Mouse (Mus musculus) forebrain, postnatal 0 days (tissue): ENCODE data around the gene Mcm7. TPM values are rescaled to one million over a fixed set of nuclear protein-coding genes. Genes with fewer than 3 reads are reported as not detected.
A peak's percentile ranks its signal among the peaks of the same experiment; 100 is the strongest.

Source experiments
- ATAC-seq: fragments of 200-750 bp; cut with Nextera tagmentation; 2 replicates; pipeline ENCODE4 v1.8.0; 2017; ENCODE audit warnings: mild to moderate bottlenecking, moderate library complexity
- DNase-seq: peaks from one replicate; pipeline ENCODE4 v3.0.0-alpha.2; 2015
- H3K27ac ChIP-seq: fragments of 300-500 bp; sonication (generic); 2 replicates; pipeline ENCODE4 v1.5.1; 2014; ENCODE audit warnings: low read depth, mild to moderate bottlenecking, antibody characterized with exemption, low read length, moderate library complexity, mixed read lengths
- H3K27me3 ChIP-seq: fragments of 300-500 bp; sonication (generic); 2 replicates; pipeline ENCODE4 v1.6.1; 2014; ENCODE audit warnings: mild to moderate bottlenecking, low read length, mixed read lengths; ENCODE audit not compliant: insufficient read depth
- H3K36me3 ChIP-seq: fragments of 300-500 bp; sonication (generic); 2 replicates; pipeline ENCODE4 v1.6.1; 2014; ENCODE audit warnings: mild to moderate bottlenecking, moderate library complexity; ENCODE audit not compliant: insufficient read depth
- H3K4me1 ChIP-seq: fragments of 300-500 bp; sonication (generic); 2 replicates; pipeline ENCODE4 v1.6.1; 2014; ENCODE audit warnings: antibody characterized with exemption; ENCODE audit not compliant: insufficient read depth
- H3K4me2 ChIP-seq: fragments of 300-500 bp; sonication (generic); 2 replicates; pipeline ENCODE4 v1.6.1; 2014; ENCODE audit warnings: low read depth, mild to moderate bottlenecking, moderate library complexity
- H3K4me3 ChIP-seq: fragments of 300-500 bp; sonication (generic); 2 replicates; pipeline ENCODE4 v1.5.1; 2014; ENCODE audit warnings: low read depth, low read length, mixed read lengths
- H3K9ac ChIP-seq: fragments of 300-500 bp; sonication (generic); 2 replicates; pipeline ENCODE4 v1.6.1; 2014; ENCODE audit warnings: mild to moderate bottlenecking
- H3K9me3 ChIP-seq: fragments of 300-500 bp; sonication (generic); 2 replicates; pipeline ENCODE4 v1.6.1; 2016; ENCODE audit warnings: low read length
- CTCF ChIP-seq: sonication (generic); IDR thresholded peaks from 2 replicates; pipeline ENCODE4 v1.5.1; 2016; ENCODE audit warnings: antibody characterized with exemption, control low read depth, low read depth
- WGBS: fragments of 180-500 bp; shearing (Covaris S2); extraction: QIAGEN DNeasy Blood & Tissue Kit; methylation state at CpG from one replicate; pipeline ENCODE4 v1.1.7; 2014; 5-methylcytosine and 5-hydroxymethylcytosine counted together
- polyA plus RNA-seq: library from polyadenylated mRNA; unstranded; fragments of >200 nt; fragmentation: Nextera tagmentation; extraction: Ambion mirVana; gene quantifications from 2 replicates; pipeline ENCODE4 v1.2.1, GENCODE M21; 2015
- total RNA-seq: library from RNA; depleted of rRNA; stranded (reverse); fragments of >200 nt; gene quantifications from 2 replicates; pipeline ENCODE4 v1.2.3, GENCODE M21; 2014

Mcm7 gene
- total and polyA plus RNA-seq, 2 experiments from 2014 or later = 62.4 to 64.9 TPM

GRCm38 (mm10) chr5:138195463-138195862 is 23.2 kb upstream of the Mcm7 start:
- Histone ChIP-seq H3K36me3 (no peaks in the 10 kb centered on the region; the same call in none of the 2 replicates), H3K4me2 (peak overlapping the region; percentile 96), H3K27ac (peak overlapping the region; percentile 88; the same call in 1 of the 2 replicates), H3K4me1 (0 out of 2 replicates have a peak, but pooled peaks cover 5% of the 10 kb centered on the region), H3K9ac (peak overlapping the region; percentile 93), H3K4me3 (peak overlapping the region; percentile 75), H3K27me3 (no peaks in the 10 kb centered on the region), H3K9me3 (no peaks in the 10 kb centered on the region)
- DNase-seq = peak; percentile 9
- no peak for ATAC-seq
- TF ChIP-seq CTCF = no peak
- 67% methylated on average over 7 of the region's 7 CpGs for WGBS

GRCm38 (mm10) chr5:138194755-138195345 is 22.6 kb upstream of the Mcm7 start:
- WGBS = under 1% methylated on average over 29 of the region's 29 CpGs
- Histone ChIP-seq H3K4me2 (peak overlapping the region; percentile 96), H3K9me3 (no peaks in the 10 kb centered on the region), H3K27me3 (no peaks in the 10 kb centered on the region), H3K27ac (peak overlapping the region; percentile 88), H3K4me3 (peak overlapping the region; percentile 75), H3K4me1 (0 out of 2 replicates have a peak, but pooled peaks cover 5% of the 10 kb centered on the region), H3K9ac (peak overlapping the region; percentile 93), H3K36me3 (peaks cover 5% of the 10 kb centered on the region)
- DNase-seq (peak; percentile 59), ATAC-seq (peak; percentile 51)
- TF ChIP-seq CTCF = no peak

- peak; percentile 84 for ATAC-seq
Measured at GRCm38 (mm10) chr5:138193771-138194727, 21.8 kb upstream of the Mcm7 start, which contains the start of gene Mblac1. Gene Mblac1 (plus strand): TSS chr5:138194314.

GRCm38 (mm10) chr5:138187661-138188306 is 15.6 kb upstream of the Mcm7 start:
- DNase-seq = peak; percentile 88
- peak overlapping the region; percentile 77 for H3K4me2 ChIP-seq
- H3K9me3 ChIP-seq = no peaks in the 10 kb centered on the region
- WGBS = 2% methylated on average over 10 of the region's 10 CpGs
- peak; percentile 94 for ATAC-seq
- no peak for TF ChIP-seq CTCF
- H3K27me3 ChIP-seq = no peaks in the 10 kb centered on the region
- H3K4me3 ChIP-seq = peak overlapping the region; percentile 73
- H3K27ac ChIP-seq = peak overlapping the region; percentile 73
- peak overlapping the region; percentile 70 for H3K9ac ChIP-seq
- peaks cover 15% of the 10 kb centered on the region for H3K4me1 ChIP-seq
- H3K36me3 ChIP-seq = peaks cover 18% of the 10 kb centered on the region

More at GRCm38 (mm10) chr5:138193771-138194727, 21.8 kb upstream of the Mcm7 start, which contains the start of gene Mblac1:
- Histone ChIP-seq H3K36me3 (peaks cover 5% of the 10 kb centered on the region), H3K4me3 (peak within 1 kb of the TSS; percentile 75), H3K27ac (peak within 1 kb of the TSS; percentile 88), H3K27me3 (no peaks in the 10 kb centered on the region), H3K4me2 (peak within 1 kb of the TSS; percentile 96), H3K4me1 (0 out of 2 replicates have a peak, but pooled peaks cover 5% of the 10 kb centered on the region), H3K9me3 (no peaks in the 10 kb centered on the region), H3K9ac (peak within 1 kb of the TSS; percentile 93)
- peak; percentile 90 for DNase-seq
- no peak; the same call in 1 of the 2 replicates for TF ChIP-seq CTCF
- WGBS = 8% methylated on average over 53 of the region's 54 CpGs

GRCm38 (mm10) chr5:138186950-138187638 is 14.9 kb upstream of the Mcm7 start, which contains the start of the genes Taf6 and Cnpy4:
Gene Taf6 (minus strand): TSS chr5:138187451.
Gene Cnpy4 (plus strand): TSS chr5:138187485.
- ATAC-seq (peak; percentile 90), DNase-seq (peak; percentile 95)
- Histone ChIP-seq H3K9me3 (no peaks in the 10 kb centered on the region), H3K4me2 (peak within 1 kb of the TSS; percentile 77), H3K36me3 (peaks cover 23% of the 10 kb centered on the region), H3K27ac (peak within 1 kb of the TSS; percentile 73), H3K4me3 (peak within 1 kb of the TSS; percentile 73), H3K27me3 (no peaks in the 10 kb centered on the region), H3K9ac (peak within 1 kb of the TSS; percentile 70), H3K4me1 (peaks cover 15% of the 10 kb centered on the region)
- no peak for TF ChIP-seq CTCF
- under 1% methylated on average over 31 of the region's 31 CpGs for WGBS

GRCm38 (mm10) chr5:138173217-138173616 is 995 bp upstream of the Mcm7 start:
- 74% methylated on average over 3 of the region's 3 CpGs for WGBS
- no peak for TF ChIP-seq CTCF
- Histone ChIP-seq H3K27me3 (no peaks in the 10 kb centered on the region), H3K27ac (no peak overlapping the region), H3K9ac (no peak overlapping the region), H3K9me3 (no peaks in the 10 kb centered on the region), H3K4me1 (peaks cover 15% of the 10 kb centered on the region), H3K4me2 (no peak overlapping the region; the same call in 1 of the 2 replicates), H3K4me3 (no peak overlapping the region), H3K36me3 (peaks cover 42% of the 10 kb centered on the region)
- DNase-seq = no peak
- ATAC-seq = no peak
